Mouse (Mus musculus): ENCODE data around the gene Pik3ca.

- TF ChIP-seq MYOG (IDR thresholded peaks at IDR 0.05; ENCODE audit: control insufficient read depth, extremely low read depth, insufficient read length), result no peak
- TF ChIP-seq CTCF (IDR thresholded peaks at IDR 0.05; ENCODE audit: control insufficient read depth, insufficient read depth, insufficient read length), result no peak
- TF ChIP-seq FOSL1 (IDR thresholded peaks at IDR 0.05; ENCODE audit: insufficient read depth, low read length, poor library complexity, severe bottlenecking), result no peak
- no peak for TF ChIP-seq USF1 (IDR thresholded peaks at IDR 0.05; ENCODE audit: low read depth)
- no peak for TF ChIP-seq CEBPB (IDR thresholded peaks at IDR 0.05; ENCODE audit: low read depth)
- no peak for TF ChIP-seq MYOD1 (IDR thresholded peaks at IDR 0.05; ENCODE audit: control insufficient read depth, insufficient read length, low read depth)
- TF ChIP-seq MAX (IDR thresholded peaks at IDR 0.05), result no peak
Observed at GRCm38 (mm10) chr3:32467321-32467720, 69.8 kb downstream of the Pik3ca start.
